Mouse (Mus musculus) neural tube, embryonic 12.5 days (tissue): ENCODE measurements around the gene 1700025F22Rik. TPM values are rescaled to one million over a fixed set of nuclear protein-coding genes. Genes with fewer than 3 reads are reported as not detected.
"Not testable (repeated sequence)": the region's sequence is repeated elsewhere in the genome, so short reads cannot be mapped to it uniquely, and the experiment has no call there.

ENCODE experiments used
- ATAC-seq: fragments of 200-750 bp; cut with Nextera tagmentation; 2 replicates; pipeline ENCODE4 v1.8.0; 2017; ENCODE audit warnings: low read depth, mild to moderate bottlenecking, moderate TSS enrichment, moderate library complexity; ENCODE audit not compliant: low FRiP score
- H3K27ac ChIP-seq: fragments of 300-500 bp; sonication (generic); 2 replicates; pipeline ENCODE4 v1.5.1; 2016
- H3K27me3 ChIP-seq: fragments of 300-500 bp; sonication (generic); replicated peaks from 2 replicates; pipeline ENCODE4 v1.6.1; 2016; ENCODE audit warnings: mild to moderate bottlenecking
- H3K36me3 ChIP-seq: fragments of 300-500 bp; sonication (generic); 2 replicates; pipeline ENCODE4 v1.6.1; 2016; ENCODE audit warnings: mild to moderate bottlenecking
- H3K4me1 ChIP-seq: fragments of 300-500 bp; sonication (generic); 2 replicates; pipeline ENCODE4 v1.6.1; 2016
- H3K4me2 ChIP-seq: fragments of 300-500 bp; sonication (generic); replicated peaks from 2 replicates; pipeline ENCODE4 v1.6.1; 2016; ENCODE audit warnings: mild to moderate bottlenecking
- H3K4me3 ChIP-seq: fragments of 300-500 bp; sonication (generic); 2 replicates; pipeline ENCODE4 v1.5.1; 2016
- H3K9ac ChIP-seq: fragments of 300-500 bp; sonication (generic); 2 replicates; pipeline ENCODE4 v1.6.1; 2016; ENCODE audit warnings: mild to moderate bottlenecking
- H3K9me3 ChIP-seq: fragments of 300-500 bp; sonication (generic); 2 replicates; pipeline ENCODE4 v1.6.1; 2016; ENCODE audit warnings: mild to moderate bottlenecking
- WGBS: fragments of 180-500 bp; shearing (Covaris S2); methylation state at CpG from one replicate; pipeline ENCODE4 v1.1.7; 2016; 5-methylcytosine and 5-hydroxymethylcytosine counted together
- polyA plus RNA-seq: library from polyadenylated mRNA; unstranded; fragments of >200 nt; fragmentation: Nextera tagmentation; extraction: Ambion mirVana; gene quantifications from 2 replicates; pipeline ENCODE4 v1.2.1, GENCODE M21; 2016

1700025F22Rik gene
- polyA plus RNA-seq, 1 experiment from 2014 or later, result not detected

GRCm38 (mm10) chr19:11101880-11102279 lies 63.2 kb downstream of the 1700025F22Rik start:
- Histone ChIP-seq H3K9me3 (no peaks in the 10 kb centered on the region), H3K27me3 (no peaks in the 10 kb centered on the region), H3K27ac (no peak overlapping the region), H3K9ac (no peak overlapping the region), H3K36me3 (no peaks in the 10 kb centered on the region), H3K4me3 (no peak overlapping the region), H3K4me2 (no peak overlapping the region), H3K4me1 (no peaks in the 10 kb centered on the region)
- WGBS, result 82% methylated on average over 1 of the region's 1 CpGs
- no peak for ATAC-seq

- no peaks in the 10 kb centered on the region for H3K36me3 ChIP-seq
- H3K9me3 ChIP-seq, result no peaks in the 10 kb centered on the region
- no peak overlapping the region for H3K9ac ChIP-seq
- WGBS, result 80% methylated on average over 3 of the region's 3 CpGs
- no peak overlapping the region for H3K27ac ChIP-seq
- no peak overlapping the region for H3K4me3 ChIP-seq
- H3K4me2 ChIP-seq, result no peak overlapping the region
- no peak for ATAC-seq
- H3K27me3 ChIP-seq, result 0 out of 2 replicates have a peak, but pooled peaks cover 5% of the 10 kb centered on the region
- H3K4me1 ChIP-seq, result no peaks in the 10 kb centered on the region
Observed at GRCm38 (mm10) chr19:11098401-11098800, 66.7 kb downstream of the 1700025F22Rik start.

GRCm38 (mm10) chr19:11092131-11092530 lies 73.0 kb downstream of the 1700025F22Rik start:
- ATAC-seq, H3K9ac ChIP-seq, H3K9me3 ChIP-seq, H3K36me3 ChIP-seq, H3K4me1 ChIP-seq, H3K27ac ChIP-seq: not testable (repeated sequence)
- WGBS, result 4% methylated on average over 50 of the region's 50 CpGs
- Histone ChIP-seq H3K4me2 (peak overlapping the region; percentile 62), H3K4me3 (peak overlapping the region; percentile 31), H3K27me3 (peaks cover 14% of the 10 kb centered on the region)

Other genes starting within 250 kb of the 1700025F22Rik start
- 0.10 TPM in 1 of 2 replicates, not detected in the other for gene Zp1, start 244.7 kb downstream of the 1700025F22Rik start, polyA plus RNA-seq
- 0.19 TPM in 1 of 2 replicates, not detected in the other for gene Ptgdr2, start 228.2 kb downstream of the 1700025F22Rik start, polyA plus RNA-seq
- 20.4 and 21.5 TPM in 2 replicates for gene Ccdc86, start 216.1 kb downstream of the 1700025F22Rik start, polyA plus RNA-seq
- not detected in 2 replicates for gene Ms4a10, start 190.7 kb downstream of the 1700025F22Rik start, polyA plus RNA-seq
- gene Ms4a15, start 172.1 kb downstream of the 1700025F22Rik start, polyA plus RNA-seq, result not detected in 2 replicates
- gene Ms4a18, start 147.3 kb downstream of the 1700025F22Rik start, polyA plus RNA-seq, result not detected in 2 replicates
- not detected in 2 replicates for gene Ms4a8a, start 84.2 kb downstream of the 1700025F22Rik start, polyA plus RNA-seq
- gene 1700017D01Rik, start 34.4 kb downstream of the 1700025F22Rik start, polyA plus RNA-seq, result not detected in 2 replicates
- gene Ms4a13, start 31.4 kb upstream of the 1700025F22Rik start, polyA plus RNA-seq, result not detected in 2 replicates
- gene Ms4a12, start 67.1 kb upstream of the 1700025F22Rik start, polyA plus RNA-seq, result not detected in 2 replicates
- not detected in 2 replicates for gene Ms4a1, start 100.9 kb upstream of the 1700025F22Rik start, polyA plus RNA-seq
- gene Ms4a5, start 118.6 kb upstream of the 1700025F22Rik start, polyA plus RNA-seq, result not detected in 2 replicates
- gene Ms4a14, start 149.1 kb upstream of the 1700025F22Rik start, polyA plus RNA-seq, result not detected in 2 replicates
- gene Ms4a7, start 170.8 kb upstream of the 1700025F22Rik start, polyA plus RNA-seq, result 1.8 and 2.1 TPM in 2 replicates
- gene Ms4a4a, start 210.2 kb upstream of the 1700025F22Rik start, polyA plus RNA-seq, result 2.6 and 3.1 TPM in 2 replicates
- 0.11 and 0.42 TPM in 2 replicates for gene Ms4a4c, start 239.4 kb upstream of the 1700025F22Rik start, polyA plus RNA-seq